Mouse (Mus musculus) brain, embryonic 14.5 days (tissue): ENCODE data around the gene Kif26a. TPM values are rescaled to one million over a fixed set of nuclear protein-coding genes. Genes with fewer than 3 reads are reported as not detected.

ENCODE experiments used
- DNase-seq: peaks from one replicate; pipeline ENCODE4 v3.0.0-alpha.2; 2011; ENCODE audit warnings: low read depth
- CTCF ChIP-seq: fragments of 200-500 bp; IDR thresholded peaks from 2 replicates; pipeline ENCODE4 v1.5.1; 2012; ENCODE audit warnings: inconsistent platforms, mild to moderate bottlenecking, moderate library complexity, borderline replicate concordance; ENCODE audit not compliant: insufficient read depth, insufficient read length; ENCODE audit errors: extremely low read depth
- POLR2A ChIP-seq: fragments of 200-500 bp; IDR thresholded peaks from 2 replicates; pipeline ENCODE4 v1.6.1; 2012; ENCODE audit warnings: mild to moderate bottlenecking, inconsistent platforms, borderline replicate concordance; ENCODE audit not compliant: poor library complexity, insufficient read depth, insufficient read length, severe bottlenecking; ENCODE audit errors: extremely low read depth
- polyA plus RNA-seq: library from polyadenylated mRNA; depleted of rRNA; stranded (reverse); fragments of >200 nt; gene quantifications from 2 replicates; pipeline ENCODE4 v1.2.3, GENCODE M21; 2012

The Kif26a gene
- polyA plus RNA-seq, 1 experiment: 35.8 TPM

DNA sequence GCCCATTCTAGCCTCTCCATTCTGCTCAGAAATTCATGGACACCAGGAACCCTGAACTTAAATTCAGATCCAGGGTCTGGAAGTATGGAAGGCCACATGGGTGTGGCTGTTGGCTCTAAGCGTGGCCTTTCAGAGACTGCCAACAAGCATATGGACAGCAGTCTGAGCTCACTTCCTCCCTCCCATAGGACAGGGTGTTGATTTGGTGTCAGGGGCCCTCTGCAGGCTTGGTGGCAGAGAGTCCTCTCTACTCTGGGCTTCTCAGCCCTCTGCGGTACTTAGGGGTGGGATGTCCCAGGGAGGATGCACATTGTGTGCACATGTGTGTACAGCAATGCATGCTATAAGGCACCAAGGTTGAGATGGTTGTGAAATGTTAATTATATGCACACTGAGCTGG is 54.0 kb downstream of the Kif26a start:
- no peak for DNase-seq
- no peak for TF ChIP-seq POLR2A
- TF ChIP-seq CTCF: no peak

DNA sequence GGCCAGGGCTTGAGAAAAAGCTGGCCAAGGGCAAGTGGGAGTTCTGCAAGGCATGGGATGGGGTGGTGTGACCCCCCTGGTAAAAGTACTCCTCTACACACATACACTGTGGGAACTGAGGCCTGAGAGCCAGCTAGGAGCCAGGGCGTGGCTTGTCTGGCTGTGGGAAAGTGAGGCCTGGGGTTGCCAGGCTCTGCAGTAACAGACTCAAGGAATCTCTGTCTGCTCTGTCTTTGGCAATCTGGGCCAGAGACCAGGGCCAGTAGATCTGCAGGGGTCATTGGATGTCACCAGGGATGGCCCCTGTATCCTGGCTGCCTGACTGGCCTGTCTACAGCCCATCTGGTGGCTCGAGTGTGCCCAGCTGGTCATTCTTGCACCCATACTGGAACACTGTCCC is 61.2 kb downstream of the Kif26a start:
- no peak for DNase-seq
- no peak for TF ChIP-seq POLR2A
- no peak for TF ChIP-seq CTCF

DNA sequence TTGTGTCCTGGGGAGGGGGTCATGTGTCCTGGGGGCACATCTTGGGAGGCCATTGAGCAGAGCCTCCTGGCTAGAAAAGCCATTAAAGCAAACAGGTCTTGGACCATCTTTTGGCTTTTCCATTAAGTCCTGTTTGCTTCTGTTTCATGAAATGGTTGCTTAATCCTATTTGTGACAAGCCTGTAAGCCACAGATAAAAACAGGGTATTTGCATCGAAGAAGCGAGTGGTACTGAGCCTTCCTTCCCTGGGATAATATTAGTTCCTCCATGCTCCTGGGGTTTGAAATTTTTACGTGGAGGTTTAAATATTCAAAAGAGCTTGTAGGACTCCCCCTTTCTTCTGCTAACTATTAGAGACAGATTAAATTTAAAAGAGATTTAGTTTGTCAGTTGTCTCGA is 61.7 kb downstream of the Kif26a start:
- peak; percentile 57 for DNase-seq
- no peak for TF ChIP-seq POLR2A
- no peak for TF ChIP-seq CTCF

- DNase-seq: peak; percentile 93
- no peak for TF ChIP-seq CTCF
Measured at GRCm38 (mm10) chr12:112210622-112211021, 64.6 kb downstream of the Kif26a start.

- TF ChIP-seq CTCF (no peak), POLR2A (no peak)
- peak; percentile 93 for DNase-seq
Measured at GRCm38 (mm10) chr12:112214441-112214857, 68.4 kb downstream of the Kif26a start.

GRCm38 (mm10) chr12:112215545-112215944 is 69.5 kb downstream of the Kif26a start:
- DNase-seq: no peak
- TF ChIP-seq POLR2A: no peak
- TF ChIP-seq CTCF: no peak

DNA sequence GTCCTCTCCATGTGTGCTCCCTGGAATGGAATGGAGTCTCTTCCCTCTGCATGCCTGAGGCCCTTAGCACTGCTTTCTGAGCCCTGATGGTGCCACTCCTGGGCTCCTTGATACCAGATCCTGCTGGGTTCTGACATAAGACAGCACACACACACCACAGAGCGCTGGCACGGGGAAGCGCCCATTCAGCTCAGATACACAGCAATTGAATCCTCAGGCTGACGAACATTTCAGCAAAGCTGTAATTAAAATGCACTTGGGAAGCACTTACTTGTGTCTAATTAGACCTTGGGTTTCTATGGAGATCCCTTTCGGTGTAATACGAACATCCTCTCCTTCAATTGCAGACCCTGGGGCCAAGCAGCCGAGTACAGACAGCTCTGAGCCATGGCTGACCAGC is 71.0 kb downstream of the Kif26a start:
- peak; percentile 90 for DNase-seq
- no peak for TF ChIP-seq POLR2A
- TF ChIP-seq CTCF: no peak

DNA sequence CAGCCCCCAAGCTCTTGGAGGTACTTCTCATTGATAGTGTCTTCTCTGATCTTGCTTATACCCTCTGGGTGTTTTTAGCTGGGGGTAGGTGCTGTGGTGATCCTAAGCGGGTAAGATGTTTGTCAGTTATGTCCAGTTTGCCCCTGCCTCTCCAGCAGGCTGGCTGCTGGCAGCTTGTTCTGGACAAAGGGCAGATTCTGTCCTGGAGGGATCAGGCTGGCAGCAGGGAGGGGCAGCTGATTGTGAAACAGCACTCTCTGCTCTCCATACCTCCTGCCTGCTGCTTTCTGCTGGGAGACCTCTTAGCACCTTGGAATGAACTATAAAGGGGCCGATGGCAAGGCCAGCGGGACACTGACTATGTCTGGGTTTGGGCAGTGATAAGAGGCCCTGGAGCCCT is 71.7 kb downstream of the Kif26a start:
- no peak for DNase-seq
- TF ChIP-seq POLR2A (no peak), CTCF (no peak)

- no peak for TF ChIP-seq POLR2A
- TF ChIP-seq CTCF: no peak
- DNase-seq: no peak
Measured at GRCm38 (mm10) chr12:112221290-112221689, 75.3 kb downstream of the Kif26a start.

- DNase-seq: peak; percentile 95
- TF ChIP-seq POLR2A (no peak), CTCF (no peak)
Measured at GRCm38 (mm10) chr12:112221754-112222439, 75.9 kb downstream of the Kif26a start.

DNA sequence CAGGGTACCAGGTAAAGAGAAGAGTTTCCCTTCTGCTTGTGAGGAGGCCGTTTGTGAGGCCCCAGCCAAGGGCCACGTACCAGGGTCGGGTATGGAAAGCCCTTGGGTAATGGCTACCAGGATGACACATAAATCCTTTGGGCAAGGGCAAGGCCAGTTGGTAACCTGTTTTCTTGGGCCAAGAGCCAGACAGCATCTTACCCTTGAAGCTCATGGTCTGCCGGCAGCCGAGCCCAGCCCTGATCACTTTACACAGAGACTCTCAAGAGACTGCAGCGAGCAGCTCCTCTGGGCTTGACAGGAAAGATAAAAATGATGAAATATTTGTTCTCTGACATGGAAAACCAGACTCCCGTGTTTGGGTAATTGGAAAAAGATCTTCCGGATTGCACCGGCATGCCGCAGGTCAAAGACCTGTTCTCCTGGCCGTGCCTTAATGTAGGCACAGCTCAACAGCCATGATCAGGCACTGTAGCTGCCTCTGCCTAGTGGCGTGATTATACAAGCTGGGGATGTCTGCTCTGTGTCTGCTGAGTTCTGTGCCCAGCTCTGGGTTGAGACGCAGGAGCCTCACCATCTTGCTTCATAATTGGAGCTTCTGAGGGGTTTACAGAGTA is 77.8 kb downstream of the Kif26a start:
- TF ChIP-seq POLR2A (no peak), CTCF (no peak)
- DNase-seq: no peak

DNA sequence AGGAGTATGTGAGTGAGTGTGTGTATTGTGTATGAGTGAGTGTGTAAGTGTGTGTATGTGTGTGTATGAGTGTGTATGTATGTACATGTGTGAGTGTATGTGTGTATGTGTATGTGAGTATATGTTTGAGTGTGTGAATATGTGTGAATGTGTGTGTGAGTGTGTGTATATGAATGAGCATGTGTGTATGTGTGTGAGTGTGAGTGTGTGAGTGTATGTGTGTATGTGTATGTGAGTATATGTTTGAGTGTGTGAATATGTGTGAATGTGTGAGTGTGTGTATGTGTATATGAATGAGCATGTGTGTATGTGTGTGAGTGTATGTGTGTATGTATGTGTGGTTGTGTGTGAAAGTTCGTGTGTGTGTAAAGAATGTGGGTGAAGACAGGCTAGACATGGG is 80.2 kb downstream of the Kif26a start:
- TF ChIP-seq CTCF: no peak
- TF ChIP-seq POLR2A: no peak
- no peak for DNase-seq

DNA sequence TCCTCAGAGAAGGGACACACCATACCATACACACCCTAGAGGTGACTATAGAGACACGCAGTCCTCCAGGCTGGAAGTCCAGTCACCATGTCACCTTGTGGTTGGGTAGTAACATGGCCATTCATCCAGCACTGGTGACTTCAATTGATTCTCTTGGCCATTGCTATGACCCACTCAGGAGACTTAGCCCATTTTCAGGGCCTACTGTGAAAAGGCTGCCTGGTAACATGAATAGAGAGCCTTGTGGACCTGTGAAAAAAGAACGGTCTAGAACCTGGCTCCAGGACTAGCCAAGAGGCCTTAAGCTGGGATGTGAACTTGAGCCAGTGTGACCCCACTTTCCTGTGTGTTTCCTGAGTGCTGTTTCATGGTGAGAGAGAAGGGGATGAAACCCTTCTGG is 80.6 kb downstream of the Kif26a start:
- no peak for DNase-seq
- TF ChIP-seq CTCF (no peak), POLR2A (no peak)

DNA sequence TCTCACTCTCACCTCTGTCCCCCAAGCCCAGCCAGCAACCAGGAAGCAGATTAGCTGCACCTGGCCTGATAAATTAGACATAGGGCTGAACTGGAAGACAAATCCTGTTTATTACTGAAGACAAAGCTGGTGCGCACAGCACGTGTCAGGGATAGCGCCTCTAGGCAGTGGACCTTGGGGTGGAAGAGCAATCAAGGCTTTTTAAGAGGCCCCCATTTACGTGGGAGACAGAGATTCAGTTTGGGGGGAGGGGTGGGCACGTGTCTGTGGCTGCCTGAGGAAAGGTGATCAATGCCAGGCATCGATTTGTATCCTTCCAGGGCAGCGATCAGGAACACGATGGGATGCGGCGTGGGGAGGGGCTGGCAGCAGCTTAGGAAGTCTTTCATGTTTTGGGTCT is 83.1 kb downstream of the Kif26a start:
- peak; percentile 60 for DNase-seq
- no peak for TF ChIP-seq CTCF
- no peak for TF ChIP-seq POLR2A
